ENCODE assay signal across 16 mouse cellular contexts in the genomic region with DNA sequence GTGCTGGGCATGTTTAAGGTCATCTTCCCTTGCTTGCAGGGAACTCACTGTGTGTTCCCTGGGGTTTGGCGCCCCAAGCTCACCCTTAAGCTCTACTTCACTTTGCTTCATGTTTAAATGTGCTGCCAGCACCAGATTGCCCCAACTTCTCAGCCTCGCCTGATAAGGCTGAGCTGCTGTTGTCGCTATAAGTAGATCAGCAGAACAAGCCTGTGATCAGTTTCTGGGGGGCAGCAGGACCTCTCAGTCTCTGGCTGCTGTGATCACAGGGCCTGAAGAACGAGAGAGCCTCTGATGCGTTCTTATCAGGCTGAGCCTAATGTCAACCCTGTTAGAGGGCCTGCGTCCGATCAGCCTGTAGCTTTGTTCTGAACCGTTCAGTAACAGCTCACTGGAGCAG.
A peak's percentile ranks its signal among the peaks of the same experiment; 100 is the strongest.
DNase-seq lines count a peak whose midpoint lies in the region; ATAC-seq and TF ChIP-seq lines count a peak whose summit lies in the region.
"Had no signal": no experiment of that assay in that cellular context is flagged by ENCODE, and none has a peak within 500 bp of the region (broad histone marks: within the 10 kb centered on the region; RNA-seq: fewer than 3 reads in every experiment).

No protein-coding gene starts in this region.

- H3K36me3 ChIP-seq in heart, embryonic 11.5 days (ENCODE audit: control insufficient read depth, insufficient read depth, low read length) = no peaks in the 10 kb centered on the region
- no peaks in the 10 kb centered on the region for H3K36me3 ChIP-seq in midbrain, embryonic 14.5 days (ENCODE audit: control insufficient read depth, insufficient read depth, low read length)
- no peaks in the 10 kb centered on the region for H3K36me3 ChIP-seq in midbrain, postnatal 0 days (ENCODE audit: insufficient read depth, low read length)
- no peaks in the 10 kb centered on the region for H3K36me3 ChIP-seq in hindbrain, embryonic 13.5 days
- H3K36me3 ChIP-seq: intestine, embryonic 15.5 days had no signal

- no peak for DNase-seq in heart, postnatal 4 days
- peak; percentile 48 for DNase-seq in midbrain, embryonic 14.5 days
- DNase-seq in midbrain, postnatal 0 days (ENCODE audit: low spot score) = no peak
- DNase-seq in adipocyte (ENCODE audit: low spot score) = no peak
- DNase-seq in embryo, embryonic 10.5 days (ENCODE audit: low spot score) = no peak
- DNase-seq: adrenal gland, postnatal 14 days; cerebellum, adult 9-11 months; embryo, embryonic 11 days; liver; lung, adult 2 months; lung, postnatal 4 days; thymus, postnatal 4 days had no signal

- TF ChIP-seq POLR2A in olfactory bulb, adult 2 months (IDR thresholded peaks at IDR 0.05; ENCODE audit: insufficient read depth, low read depth, low read length) = no peak

- H3K4me1 ChIP-seq in heart, embryonic 11.5 days (ENCODE audit: control insufficient read depth, insufficient read depth, low read length) = peaks cover 9% of the 10 kb centered on the region
- peaks cover 17% of the 10 kb centered on the region for H3K4me1 ChIP-seq in midbrain, embryonic 14.5 days (ENCODE audit: control insufficient read depth, insufficient read depth, low read length)
- peaks cover 14% of the 10 kb centered on the region; the same call in 1 of the 2 replicates for H3K4me1 ChIP-seq in midbrain, postnatal 0 days (ENCODE audit: insufficient read depth, low read length)
- peaks cover 33% of the 10 kb centered on the region for H3K4me1 ChIP-seq in hindbrain, embryonic 13.5 days (replicated peaks)
- H3K4me1 ChIP-seq in olfactory bulb, adult 2 months (ENCODE audit: control insufficient read depth, insufficient read depth, low read length) = peaks cover 11% of the 10 kb centered on the region
- H3K4me1 ChIP-seq: intestine, embryonic 15.5 days had no signal

- WGBS in heart, embryonic 11.5 days (ENCODE audit: insufficient replicate concordance) = 23% methylated on average over 8 of the region's 8 CpGs
- 37% methylated on average over 8 of the region's 8 CpGs for WGBS in midbrain, embryonic 14.5 days
- WGBS in midbrain, postnatal 0 days = 39% methylated on average over 8 of the region's 8 CpGs
- 54% methylated on average over 8 of the region's 8 CpGs for WGBS in hindbrain, embryonic 13.5 days
- WGBS in olfactory bulb, adult 2 months = 64% methylated on average over 8 of the region's 8 CpGs

- no peak overlapping the region for H3K4me3 ChIP-seq in heart, embryonic 11.5 days (ENCODE audit: low read depth, low read length)
- H3K4me3 ChIP-seq in midbrain, embryonic 14.5 days (replicated peaks; ENCODE audit: low read depth, low read length) = no peak overlapping the region
- H3K4me3 ChIP-seq in midbrain, postnatal 0 days (ENCODE audit: low read depth, low read length) = no peak overlapping the region
- no peak overlapping the region for H3K4me3 ChIP-seq in hindbrain, embryonic 13.5 days
- no peak overlapping the region for H3K4me3 ChIP-seq in olfactory bulb, adult 2 months (ENCODE audit: insufficient read depth, low read depth, low read length)
- H3K4me3 ChIP-seq: intestine, embryonic 15.5 days had no signal

- H3K27me3 ChIP-seq in heart, embryonic 11.5 days (ENCODE audit: control insufficient read depth, insufficient read depth, low read length) = peaks cover 7% of the 10 kb centered on the region; the same call in 1 of the 2 replicates
- no peaks in the 10 kb centered on the region for H3K27me3 ChIP-seq in midbrain, embryonic 14.5 days (ENCODE audit: control insufficient read depth, insufficient read depth, low read length)
- no peaks in the 10 kb centered on the region for H3K27me3 ChIP-seq in midbrain, postnatal 0 days (ENCODE audit: insufficient read depth, low read length)
- no peaks in the 10 kb centered on the region for H3K27me3 ChIP-seq in hindbrain, embryonic 13.5 days
- H3K27me3 ChIP-seq: intestine, embryonic 15.5 days had no signal

- peak overlapping the region; percentile 40; the same call in 1 of the 2 replicates for H3K4me2 ChIP-seq in heart, embryonic 11.5 days
- no peak overlapping the region for H3K4me2 ChIP-seq in midbrain, embryonic 14.5 days (ENCODE audit: low read length)
- no peak overlapping the region for H3K4me2 ChIP-seq in midbrain, postnatal 0 days (ENCODE audit: low read depth, low read length, poor library complexity, severe bottlenecking)
- no peak overlapping the region for H3K4me2 ChIP-seq in hindbrain, embryonic 13.5 days
- H3K4me2 ChIP-seq: intestine, embryonic 15.5 days had no signal

- H3K27ac ChIP-seq in heart, embryonic 11.5 days (ENCODE audit: low read depth, low read length) = 0 out of 2 replicates have a peak overlapping the region, but pooled peaks have one; percentile 41
- H3K27ac ChIP-seq in midbrain, embryonic 14.5 days (replicated peaks; ENCODE audit: low read depth, low read length) = peak overlapping the region; percentile 39
- no peak overlapping the region for H3K27ac ChIP-seq in midbrain, postnatal 0 days (ENCODE audit: low read depth, low read length)
- H3K27ac ChIP-seq in hindbrain, embryonic 13.5 days = peak overlapping the region; percentile 76
- H3K27ac ChIP-seq in olfactory bulb, adult 2 months (ENCODE audit: insufficient read depth, low read depth, low read length) = 0 out of 2 replicates have a peak overlapping the region, but pooled peaks have one; percentile 17
- H3K27ac ChIP-seq: intestine, embryonic 15.5 days had no signal

- H3K9me3 ChIP-seq in heart, embryonic 11.5 days (replicated peaks; ENCODE audit: control insufficient read depth, low read length) = no peaks in the 10 kb centered on the region
- H3K9me3 ChIP-seq in midbrain, embryonic 14.5 days (ENCODE audit: control insufficient read depth, low read length) = no peaks in the 10 kb centered on the region
- H3K9me3 ChIP-seq in midbrain, postnatal 0 days (ENCODE audit: low read length) = no peaks in the 10 kb centered on the region
- no peaks in the 10 kb centered on the region for H3K9me3 ChIP-seq in hindbrain, embryonic 13.5 days
- H3K9me3 ChIP-seq: intestine, embryonic 15.5 days had no signal

- no peak for TF ChIP-seq CTCF in midbrain, postnatal 0 days (IDR thresholded peaks at IDR 0.05)
- no peak for TF ChIP-seq CTCF in olfactory bulb, adult 2 months (IDR thresholded peaks at IDR 0.05; ENCODE audit: insufficient read depth, low read depth, low read length)

- H3K9ac ChIP-seq in heart, embryonic 11.5 days (ENCODE audit: low read depth, low read length) = no peak overlapping the region
- H3K9ac ChIP-seq in midbrain, embryonic 14.5 days (replicated peaks; ENCODE audit: low read length) = no peak overlapping the region
- no peak overlapping the region for H3K9ac ChIP-seq in midbrain, postnatal 0 days (replicated peaks; ENCODE audit: low read length, poor library complexity, severe bottlenecking)
- 0 out of 2 replicates have a peak overlapping the region, but pooled peaks have one; percentile 31 for H3K9ac ChIP-seq in hindbrain, embryonic 13.5 days
- H3K9ac ChIP-seq: intestine, embryonic 15.5 days had no signal

- 0 out of 2 replicates have a peak, but pooled peaks have one; percentile 52 for ATAC-seq in heart, embryonic 11.5 days (replicated peaks; ENCODE audit: insufficient number of reproducible peaks, low FRiP score, low TSS enrichment)
- no peak for ATAC-seq in midbrain, embryonic 14.5 days (ENCODE audit: low FRiP score, low TSS enrichment)
- no peak for ATAC-seq in midbrain, postnatal 0 days (ENCODE audit: low FRiP score)
- ATAC-seq in hindbrain, embryonic 13.5 days (ENCODE audit: low FRiP score) = no peak
- ATAC-seq: intestine, embryonic 15.5 days had no signal
